Mouse (Mus musculus) retina, embryonic 14.5 days (tissue): Measurements from ENCODE around the gene Myo18b.
A peak's percentile ranks its signal among the peaks of the same experiment; 100 is the strongest.

ENCODE experiments used
- DNase-seq: peaks from one replicate; pipeline ENCODE4 v3.0.0-alpha.2; 2015; ENCODE audit warnings: low spot score

Myo18b gene

GRCm38 (mm10) chr5:112796086-112796485, 100.1 kb downstream of the Myo18b start:
- DNase-seq: no peak

GRCm38 (mm10) chr5:112791792-112792780, 104.1 kb downstream of the Myo18b start:
- no peak for DNase-seq

GRCm38 (mm10) chr5:112790376-112791111, 105.6 kb downstream of the Myo18b start:
- DNase-seq: no peak

DNA sequence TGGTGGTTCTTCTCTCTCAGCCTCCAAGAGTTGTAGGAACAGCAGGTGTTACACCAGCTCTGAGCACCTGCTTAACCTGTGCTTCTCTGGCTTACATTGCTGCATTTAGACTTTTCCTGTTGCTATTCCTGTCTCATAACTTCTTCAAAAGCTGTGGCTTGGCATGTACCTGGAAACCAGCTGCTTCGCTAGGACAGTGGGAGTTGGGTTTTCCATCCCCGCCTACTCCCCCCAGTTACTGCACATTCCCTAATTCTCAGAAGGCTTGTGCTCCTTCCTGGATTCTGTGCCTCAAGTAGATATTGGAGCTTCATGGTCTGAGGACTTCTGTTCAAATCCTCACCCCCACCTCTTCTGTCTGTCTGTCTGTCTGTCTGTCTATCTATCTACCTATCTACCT, 107.7 kb downstream of the Myo18b start:
- DNase-seq: no peak

- no peak for DNase-seq
Observed at GRCm38 (mm10) chr5:112786788-112787187, 109.4 kb downstream of the Myo18b start.

- DNase-seq: no peak
Observed at GRCm38 (mm10) chr5:112786031-112786430, 110.1 kb downstream of the Myo18b start.

GRCm38 (mm10) chr5:112781719-112782118, 114.4 kb downstream of the Myo18b start:
- DNase-seq: no peak

DNA sequence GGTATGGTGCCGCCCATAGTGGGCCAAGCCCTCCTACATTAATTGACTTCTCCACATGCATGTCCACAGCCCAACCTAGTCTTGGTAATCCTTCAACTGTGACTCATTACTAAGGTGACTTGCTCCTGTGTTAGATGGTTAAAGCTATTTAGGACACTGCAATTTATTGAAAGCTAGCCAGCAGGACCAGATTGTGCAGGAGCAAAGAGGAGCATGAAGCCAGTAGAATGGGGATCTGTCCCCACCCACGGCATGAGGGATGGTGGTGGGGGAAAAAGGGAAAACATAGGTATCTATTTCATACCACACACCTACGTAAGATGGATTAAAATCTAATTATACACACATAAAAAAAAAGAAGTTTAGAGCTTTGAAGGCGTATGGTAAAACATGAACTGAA, 114.9 kb downstream of the Myo18b start:
- no peak for DNase-seq

- no peak for DNase-seq
Observed at GRCm38 (mm10) chr5:112780383-112780782, 115.8 kb downstream of the Myo18b start.

DNA sequence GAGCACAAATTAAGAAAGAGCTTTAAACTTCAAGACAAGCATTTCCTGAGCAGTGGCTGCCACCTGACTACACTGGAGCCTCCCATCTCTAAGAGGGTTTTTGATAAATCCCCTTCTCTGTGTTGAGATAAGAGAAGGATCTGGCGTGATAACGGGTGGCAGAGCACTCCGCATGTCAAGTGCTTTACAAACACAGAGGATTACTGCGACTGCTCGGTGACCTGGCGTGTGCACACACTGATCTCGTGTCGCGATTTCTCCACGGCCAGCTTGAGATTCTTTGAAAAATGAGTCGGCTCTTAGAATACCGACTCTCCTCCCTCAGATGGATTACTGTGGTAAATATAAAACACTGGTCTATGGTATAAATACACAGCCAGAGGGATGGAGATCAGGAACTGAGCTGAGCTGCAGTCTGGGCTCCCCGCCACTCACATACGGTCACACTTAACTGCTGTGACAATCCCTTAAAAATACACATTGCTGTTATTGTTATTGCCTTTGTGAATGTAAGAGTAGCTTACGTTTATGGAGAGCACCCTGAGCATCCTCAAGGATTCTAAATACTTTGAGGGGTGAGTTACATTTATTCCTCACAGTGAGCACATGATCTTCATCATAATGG, 119.3 kb downstream of the Myo18b start:
- no peak for DNase-seq

DNA sequence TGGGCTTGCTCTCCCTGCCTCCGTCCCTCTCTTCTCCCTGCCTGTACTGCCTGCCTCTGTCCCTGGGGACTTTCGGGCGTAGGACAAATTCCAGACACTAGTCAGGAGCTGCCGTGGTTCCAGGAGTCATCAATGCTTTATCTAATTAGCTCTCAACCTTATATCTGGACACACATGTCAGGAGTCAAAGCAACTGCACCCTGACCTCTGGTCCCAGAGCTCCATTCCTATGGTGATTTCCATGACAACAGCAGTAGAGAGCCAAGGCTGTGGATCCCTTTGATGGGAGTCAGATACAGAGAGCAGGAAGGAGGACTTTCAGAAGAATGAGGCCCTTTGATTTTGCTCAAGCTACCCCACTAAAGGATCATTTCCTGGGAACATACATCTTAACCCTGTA, 122.7 kb downstream of the Myo18b start:
- no peak for DNase-seq

DNA sequence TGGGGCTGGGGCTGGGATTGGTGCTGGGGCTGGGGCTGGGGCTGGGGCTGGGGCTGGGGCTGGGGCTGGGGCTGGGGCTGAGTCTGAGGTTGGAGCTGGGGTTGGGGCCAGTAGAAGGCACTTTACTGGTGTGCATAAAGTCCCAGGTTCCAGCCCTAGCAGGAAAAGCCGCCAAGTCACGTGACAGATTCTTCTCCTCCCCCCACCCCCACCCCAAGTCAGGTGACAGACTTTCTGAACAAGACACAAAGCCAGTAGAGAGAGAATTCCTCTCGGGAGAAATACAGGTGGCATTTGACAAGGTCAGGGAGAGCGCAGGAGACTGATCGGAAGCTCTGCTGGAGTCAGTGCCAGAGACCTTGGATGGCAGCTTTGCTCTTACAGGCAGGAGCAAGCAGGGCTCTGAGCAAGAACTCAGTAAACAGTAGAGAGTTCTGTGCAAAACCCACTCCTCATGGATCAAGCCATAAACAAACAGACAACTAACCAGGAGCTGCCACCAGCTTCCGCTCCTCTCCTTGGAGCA, 124.7 kb downstream of the Myo18b start:
- no peak for DNase-seq

- no peak for DNase-seq
Observed at GRCm38 (mm10) chr5:112769721-112770119, 126.4 kb downstream of the Myo18b start.

- DNase-seq: no peak
Observed at GRCm38 (mm10) chr5:112769020-112769720, 127.0 kb downstream of the Myo18b start.

GRCm38 (mm10) chr5:112768556-112768955, 127.6 kb downstream of the Myo18b start:
- no peak for DNase-seq

GRCm38 (mm10) chr5:112761415-112762075, 134.6 kb downstream of the Myo18b start:
- DNase-seq: no peak

- DNase-seq: no peak
Observed at GRCm38 (mm10) chr5:112755581-112755980, 140.6 kb downstream of the Myo18b start.

GRCm38 (mm10) chr5:112749634-112750033, 146.5 kb downstream of the Myo18b start:
- DNase-seq: peak; percentile 71

DNA sequence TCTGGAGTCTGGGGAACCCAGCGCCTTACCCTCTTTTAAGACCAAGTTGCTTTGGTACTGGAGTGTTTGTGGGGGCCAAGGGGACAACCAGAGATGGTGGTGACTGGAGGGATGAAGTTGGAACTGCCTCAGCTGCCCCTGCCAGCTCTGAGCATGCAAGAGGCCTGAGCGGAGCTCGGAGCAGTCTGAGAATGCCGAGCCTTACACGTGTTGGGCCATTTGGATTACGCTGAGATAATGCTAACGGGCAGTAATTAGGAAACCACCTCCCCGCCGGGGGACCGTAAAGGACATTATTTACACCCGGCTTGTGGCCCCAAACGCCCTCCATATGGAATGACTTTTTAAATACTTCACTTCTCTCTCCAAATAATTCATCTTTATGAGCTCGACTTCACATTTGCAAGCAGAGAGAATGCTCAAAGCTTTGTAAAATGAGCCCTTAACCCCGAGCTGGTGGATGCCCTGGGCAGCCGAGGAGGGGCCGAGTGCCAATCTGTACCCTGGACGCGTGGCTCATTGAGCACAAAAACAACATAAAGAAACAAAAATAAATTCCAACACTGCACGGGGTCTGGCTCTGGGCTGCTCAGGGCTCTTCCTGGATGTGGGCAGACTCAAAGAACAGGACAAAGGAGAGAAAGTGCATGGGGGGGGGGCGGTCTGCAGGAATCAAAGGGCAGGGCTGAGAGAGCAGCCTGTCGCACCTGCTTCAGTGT, 148.0 kb downstream of the Myo18b start:
- DNase-seq: peak; percentile 52

DNA sequence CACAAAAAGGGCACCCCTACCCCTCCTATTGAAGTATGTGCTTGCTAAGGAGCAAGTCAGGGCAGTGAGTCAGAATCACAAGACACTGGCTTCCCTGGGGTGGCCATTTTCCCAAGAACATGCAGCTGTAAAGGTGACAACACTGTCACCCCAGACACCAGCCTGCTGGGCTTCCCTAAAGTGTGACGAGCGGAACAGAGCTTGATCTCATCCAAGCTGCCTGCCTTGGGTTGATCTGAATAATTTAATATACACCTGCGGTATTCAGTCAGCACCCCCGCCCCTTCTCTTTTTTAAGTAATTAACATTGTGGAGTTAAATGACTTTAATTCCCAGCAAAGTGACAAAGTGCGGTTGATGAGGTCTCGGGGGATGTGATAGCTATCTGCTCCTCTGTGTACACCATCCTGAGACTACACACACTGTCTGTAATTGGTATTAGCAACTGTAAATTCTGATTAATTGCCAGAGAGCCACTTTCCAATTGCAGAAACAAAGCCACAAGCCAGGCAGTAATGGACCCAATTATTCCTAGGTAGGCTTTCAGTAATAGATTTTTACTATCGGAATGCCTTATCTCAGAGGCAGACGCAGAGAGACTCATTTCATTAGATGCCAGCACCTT, 148.7 kb downstream of the Myo18b start:
- DNase-seq: no peak
